Mouse (Mus musculus) forebrain, embryonic 10.5 days (tissue): ENCODE results near the gene Insl3. TPM values are rescaled to one million over a fixed set of nuclear protein-coding genes. Genes with fewer than 3 reads are reported as not detected.
"Not testable (repeated sequence)": the region's sequence is repeated elsewhere in the genome, so short reads cannot be mapped to it uniquely, and the experiment has no call there.

ENCODE experiments used
- DNase-seq: peaks from one replicate; pipeline ENCODE4 v3.0.0-alpha.2; 2017; ENCODE audit warnings: low spot score; ENCODE audit errors: extremely low spot score
- H3K27ac ChIP-seq: fragments of 300-500 bp; sonication (generic); 2 replicates; pipeline ENCODE4 v1.5.1; 2016; ENCODE audit warnings: mild to moderate bottlenecking
- H3K27me3 ChIP-seq: fragments of 300-500 bp; sonication (generic); 2 replicates; pipeline ENCODE4 v1.6.1; 2016; ENCODE audit warnings: mild to moderate bottlenecking; ENCODE audit not compliant: poor library complexity, severe bottlenecking
- H3K36me3 ChIP-seq: fragments of 300-500 bp; sonication (generic); replicated peaks from 2 replicates; pipeline ENCODE4 v1.6.1; 2016; ENCODE audit warnings: mild to moderate bottlenecking, moderate library complexity
- H3K4me1 ChIP-seq: fragments of 300-500 bp; sonication (generic); 2 replicates; pipeline ENCODE4 v1.6.1; 2016
- H3K4me3 ChIP-seq: fragments of 300-500 bp; sonication (generic); 2 replicates; pipeline ENCODE4 v1.5.1; 2016; ENCODE audit warnings: mild to moderate bottlenecking, moderate library complexity
- H3K9me3 ChIP-seq: fragments of 300-500 bp; sonication (generic); 2 replicates; pipeline ENCODE4 v1.6.1; 2016; ENCODE audit warnings: mild to moderate bottlenecking, moderate library complexity
- WGBS: fragments of 180-500 bp; shearing (Covaris S2); methylation state at CpG from one replicate; pipeline ENCODE4 v1.1.7; 2016; 5-methylcytosine and 5-hydroxymethylcytosine counted together
- polyA plus RNA-seq: library from polyadenylated mRNA; unstranded; fragments of >200 nt; fragmentation: Nextera tagmentation; extraction: Ambion mirVana; gene quantifications from 2 replicates; pipeline ENCODE4 v1.2.1, GENCODE M21; 2016

Insl3 gene
- polyA plus RNA-seq, 1 experiment from 2014 or later, result 0.26 TPM

- Histone ChIP-seq H3K36me3 (no peaks in the 10 kb centered on the region), H3K27me3 (peaks cover 100% of the 10 kb centered on the region), H3K27ac (no peak overlapping the region), H3K4me1 (peaks cover 37% of the 10 kb centered on the region), H3K4me3 (peak overlapping the region; percentile 46), H3K9me3 (peaks cover 7% of the 10 kb centered on the region; the same call in 1 of the 2 replicates)
- DNase-seq, result no peak
- WGBS, result 1% methylated on average over 46 of the region's 46 CpGs
Measured at GRCm38 (mm10) chr8:71679550-71680168, 9.4 kb upstream of the Insl3 start.

GRCm38 (mm10) chr8:71680471-71680870 lies 8.5 kb upstream of the Insl3 start:
- peaks cover 40% of the 10 kb centered on the region for H3K4me1 ChIP-seq
- no peak overlapping the region for H3K27ac ChIP-seq
- peaks cover 7% of the 10 kb centered on the region; the same call in 1 of the 2 replicates for H3K9me3 ChIP-seq
- H3K27me3 ChIP-seq, result peaks cover 100% of the 10 kb centered on the region
- 3% methylated on average over 21 of the region's 21 CpGs for WGBS
- DNase-seq, result no peak
- no peaks in the 10 kb centered on the region for H3K36me3 ChIP-seq
- peak overlapping the region; percentile 25 for H3K4me3 ChIP-seq

GRCm38 (mm10) chr8:71681369-71681915 lies 7.6 kb upstream of the Insl3 start:
- H3K9me3 ChIP-seq, result peaks cover 7% of the 10 kb centered on the region; the same call in 1 of the 2 replicates
- no peak for DNase-seq
- H3K4me1 ChIP-seq, result peaks cover 40% of the 10 kb centered on the region
- no peaks in the 10 kb centered on the region for H3K36me3 ChIP-seq
- WGBS, result 3% methylated on average over 18 of the region's 18 CpGs
- no peak overlapping the region for H3K4me3 ChIP-seq
- no peak overlapping the region for H3K27ac ChIP-seq
- peaks cover 100% of the 10 kb centered on the region for H3K27me3 ChIP-seq

GRCm38 (mm10) chr8:71682832-71683231 lies 6.2 kb upstream of the Insl3 start:
- Histone ChIP-seq H3K4me1 (peaks cover 49% of the 10 kb centered on the region), H3K4me3 (no peak overlapping the region), H3K9me3 (peaks cover 7% of the 10 kb centered on the region; the same call in 1 of the 2 replicates), H3K27ac (no peak overlapping the region), H3K27me3 (peaks cover 100% of the 10 kb centered on the region), H3K36me3 (no peaks in the 10 kb centered on the region)
- 47% methylated on average over 12 of the region's 12 CpGs for WGBS
- DNase-seq, result no peak

GRCm38 (mm10) chr8:71684701-71685100 lies 4.3 kb upstream of the Insl3 start:
- H3K4me3 ChIP-seq, result no peak overlapping the region
- peaks cover 100% of the 10 kb centered on the region for H3K27me3 ChIP-seq
- no peak for DNase-seq
- H3K36me3 ChIP-seq, result no peaks in the 10 kb centered on the region
- WGBS, result 14% methylated on average over 10 of the region's 10 CpGs
- H3K27ac ChIP-seq, result no peak overlapping the region
- peaks cover 44% of the 10 kb centered on the region for H3K4me1 ChIP-seq
- no peaks in the 10 kb centered on the region for H3K9me3 ChIP-seq

- Histone ChIP-seq H3K9me3 (no peaks in the 10 kb centered on the region), H3K4me1 (peaks cover 35% of the 10 kb centered on the region), H3K27me3 (peaks cover 100% of the 10 kb centered on the region), H3K36me3 (no peaks in the 10 kb centered on the region), H3K4me3 (peak overlapping the region; percentile 36), H3K27ac (no peak overlapping the region)
- WGBS, result 2% methylated on average over 29 of the region's 29 CpGs
- DNase-seq, result no peak
Measured at GRCm38 (mm10) chr8:71685573-71685972, 3.4 kb upstream of the Insl3 start.

GRCm38 (mm10) chr8:71686143-71686734 lies 2.8 kb upstream of the Insl3 start:
- under 1% methylated on average over 23 of the region's 23 CpGs for WGBS
- H3K27ac ChIP-seq, result no peak overlapping the region
- no peaks in the 10 kb centered on the region for H3K9me3 ChIP-seq
- peaks cover 31% of the 10 kb centered on the region for H3K4me1 ChIP-seq
- DNase-seq, result no peak
- H3K36me3 ChIP-seq, result no peaks in the 10 kb centered on the region
- peaks cover 100% of the 10 kb centered on the region for H3K27me3 ChIP-seq
- peak overlapping the region; percentile 36 for H3K4me3 ChIP-seq

- peaks cover 100% of the 10 kb centered on the region for H3K27me3 ChIP-seq
- no peak overlapping the region for H3K4me3 ChIP-seq
- no peaks in the 10 kb centered on the region for H3K9me3 ChIP-seq
- no peak overlapping the region for H3K27ac ChIP-seq
- H3K36me3 ChIP-seq, result no peaks in the 10 kb centered on the region
- DNase-seq, result no peak
- WGBS, result 1% methylated on average over 8 of the region's 8 CpGs
- H3K4me1 ChIP-seq, result peaks cover 34% of the 10 kb centered on the region
Measured at GRCm38 (mm10) chr8:71687616-71688015, 1.4 kb upstream of the Insl3 start.

GRCm38 (mm10) chr8:71692509-71692908 lies 3.5 kb downstream of the Insl3 start:
- 2% methylated on average over 30 of the region's 30 CpGs for WGBS
- H3K36me3 ChIP-seq, result no peaks in the 10 kb centered on the region
- 0 out of 2 replicates have a peak overlapping the region, but pooled peaks have one; percentile 4 for H3K4me3 ChIP-seq
- no peaks in the 10 kb centered on the region for H3K9me3 ChIP-seq
- peaks cover 99% of the 10 kb centered on the region for H3K27me3 ChIP-seq
- peaks cover 22% of the 10 kb centered on the region for H3K4me1 ChIP-seq
- H3K27ac ChIP-seq, result no peak overlapping the region
- no peak for DNase-seq

GRCm38 (mm10) chr8:71693166-71694041 lies 4.4 kb downstream of the Insl3 start:
- Histone ChIP-seq H3K9me3 (no peaks in the 10 kb centered on the region), H3K27ac (no peak overlapping the region), H3K4me1 (peaks cover 20% of the 10 kb centered on the region), H3K4me3 (peak overlapping the region; percentile 13), H3K36me3 (no peaks in the 10 kb centered on the region), H3K27me3 (peaks cover 99% of the 10 kb centered on the region)
- 9% methylated on average over 68 of the region's 68 CpGs for WGBS
- no peak for DNase-seq

GRCm38 (mm10) chr8:71695456-71695855 lies 6.4 kb downstream of the Insl3 start:
- DNase-seq, H3K9me3 ChIP-seq, H3K27ac ChIP-seq, H3K4me3 ChIP-seq, H3K36me3 ChIP-seq: not testable (repeated sequence)
- H3K4me1 ChIP-seq, result peaks cover 25% of the 10 kb centered on the region
- 66% methylated on average over 12 of the region's 12 CpGs for WGBS
- H3K27me3 ChIP-seq, result peaks cover 99% of the 10 kb centered on the region

- H3K4me3 ChIP-seq, result peak overlapping the region; percentile 19; the same call in 1 of the 2 replicates
- no peak for DNase-seq
- no peaks in the 10 kb centered on the region for H3K9me3 ChIP-seq
- peaks cover 97% of the 10 kb centered on the region for H3K27me3 ChIP-seq
- no peak overlapping the region for H3K27ac ChIP-seq
- 11% methylated on average over 29 of the region's 29 CpGs for WGBS
- H3K4me1 ChIP-seq, result peaks cover 27% of the 10 kb centered on the region
- H3K36me3 ChIP-seq, result no peaks in the 10 kb centered on the region
Measured at GRCm38 (mm10) chr8:71700493-71701269, 11.7 kb downstream of the Insl3 start.
